ENCODE assay signal across 13 mouse cellular contexts in the genomic region with DNA sequence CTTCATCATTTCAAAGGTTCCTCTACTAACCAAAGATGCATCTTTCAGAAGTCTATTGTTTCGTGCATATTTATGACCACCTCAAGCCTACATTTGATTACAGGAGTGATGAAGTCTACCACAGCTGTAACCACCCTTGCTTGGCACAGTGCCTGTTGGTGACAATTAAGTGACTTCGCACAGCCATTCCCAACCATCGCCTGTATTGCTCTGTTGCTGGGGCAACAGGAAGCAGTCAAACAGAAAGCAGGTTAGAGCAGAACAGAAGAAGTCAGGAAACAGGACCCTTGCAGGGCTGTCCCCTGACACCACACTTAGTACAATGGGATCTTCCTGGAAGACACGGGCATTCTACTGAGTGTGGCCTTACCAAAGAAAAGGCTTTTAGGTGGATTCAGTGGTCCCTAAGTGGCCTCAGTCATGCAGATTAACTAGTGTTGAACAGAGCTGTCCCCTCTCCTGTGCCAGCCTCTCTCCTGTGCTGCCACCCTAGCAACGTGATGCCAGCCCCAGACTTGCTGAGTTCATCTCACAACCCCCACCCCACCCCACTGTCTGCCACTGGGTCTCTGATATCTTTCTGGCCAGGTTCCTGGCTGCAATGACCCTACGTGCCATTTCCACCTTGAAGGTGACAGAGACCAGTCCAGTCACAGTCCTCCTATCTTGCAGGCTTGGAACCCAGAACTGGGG. TPM values are rescaled to one million over a fixed set of nuclear protein-coding genes. Genes with fewer than 3 reads are reported as not detected.
DNase-seq lines count a peak whose midpoint lies in the region; ATAC-seq and TF ChIP-seq lines count a peak whose summit lies in the region.
"Had no signal": no experiment of that assay in that cellular context is flagged by ENCODE, and none has a peak within 500 bp of the region (broad histone marks: within the 10 kb centered on the region; RNA-seq: fewer than 3 reads in every experiment).

No protein-coding gene starts in this region.

- H3K36me3 ChIP-seq in kidney, postnatal 0 days (ENCODE audit: insufficient read depth, low read length), result no peaks in the 10 kb centered on the region
- H3K36me3 ChIP-seq in kidney, embryonic 15.5 days, result no peaks in the 10 kb centered on the region
- no peaks in the 10 kb centered on the region for H3K36me3 ChIP-seq in hindbrain, embryonic 16.5 days (ENCODE audit: control insufficient read depth, insufficient read depth, low read length)
- H3K36me3 ChIP-seq in intestine, embryonic 15.5 days, result no peaks in the 10 kb centered on the region
- H3K36me3 ChIP-seq: embryonic facial prominence, embryonic 15.5 days had no signal

- H3K27ac ChIP-seq in kidney, postnatal 0 days, result no peak overlapping the region
- H3K27ac ChIP-seq in kidney, embryonic 15.5 days, result no peak overlapping the region
- no peak overlapping the region for H3K27ac ChIP-seq in hindbrain, embryonic 16.5 days (ENCODE audit: low read depth, low read length)
- H3K27ac ChIP-seq in intestine, embryonic 15.5 days, result no peak overlapping the region
- H3K27ac ChIP-seq: embryonic facial prominence, embryonic 15.5 days had no signal

- peak; percentile 24 for DNase-seq in kidney, postnatal 0 days (ENCODE audit: low spot score)
- DNase-seq in CD4-positive helper T cell, adult 2 months (ENCODE audit: low read depth, low spot score), result peak; percentile 76
- peak; percentile 69 for DNase-seq in brain, embryonic 14.5 days (ENCODE audit: low read depth)
- DNase-seq in frontal cortex, postnatal 10 days (ENCODE audit: low spot score in 2 of 2), result no peak
- DNase-seq: cerebellum, postnatal 10 days; kidney, adult 2 months; left cerebral cortex, postnatal 4 days; right cerebral cortex, postnatal 25 days had no signal

- no peak for TF ChIP-seq POLR2A in brain, embryonic 14.5 days (IDR thresholded peaks at IDR 0.05; ENCODE audit: borderline replicate concordance, extremely low read depth, insufficient read depth, insufficient read length, poor library complexity, severe bottlenecking)

- H3K27me3 ChIP-seq in kidney, postnatal 0 days (ENCODE audit: insufficient read depth, low read length), result no peaks in the 10 kb centered on the region
- H3K27me3 ChIP-seq in kidney, embryonic 15.5 days, result peaks cover 8% of the 10 kb centered on the region; the same call in 1 of the 2 replicates
- no peaks in the 10 kb centered on the region for H3K27me3 ChIP-seq in hindbrain, embryonic 16.5 days (replicated peaks; ENCODE audit: control insufficient read depth, insufficient read depth, low read length)
- no peaks in the 10 kb centered on the region for H3K27me3 ChIP-seq in intestine, embryonic 15.5 days (replicated peaks)
- H3K27me3 ChIP-seq: embryonic facial prominence, embryonic 15.5 days had no signal

- no peak for TF ChIP-seq CTCF in kidney, postnatal 0 days (IDR thresholded peaks at IDR 0.05; ENCODE audit: low read depth)
- TF ChIP-seq CTCF in brain, embryonic 14.5 days (IDR thresholded peaks at IDR 0.05; ENCODE audit: borderline replicate concordance, extremely low read depth, insufficient read depth, insufficient read length), result no peak

- no peak overlapping the region for H3K9ac ChIP-seq in kidney, postnatal 0 days (ENCODE audit: low read depth, low read length)
- no peak overlapping the region for H3K9ac ChIP-seq in kidney, embryonic 15.5 days
- H3K9ac ChIP-seq in hindbrain, embryonic 16.5 days (ENCODE audit: low read depth, low read length), result no peak overlapping the region
- no peak overlapping the region for H3K9ac ChIP-seq in intestine, embryonic 15.5 days
- H3K9ac ChIP-seq: embryonic facial prominence, embryonic 15.5 days had no signal

- no peaks in the 10 kb centered on the region for H3K9me3 ChIP-seq in kidney, postnatal 0 days (replicated peaks; ENCODE audit: low read length)
- H3K9me3 ChIP-seq in kidney, embryonic 15.5 days (replicated peaks), result no peaks in the 10 kb centered on the region
- H3K9me3 ChIP-seq in hindbrain, embryonic 16.5 days (ENCODE audit: control insufficient read depth, low read length), result no peaks in the 10 kb centered on the region
- H3K9me3 ChIP-seq in intestine, embryonic 15.5 days, result no peaks in the 10 kb centered on the region
- H3K9me3 ChIP-seq: embryonic facial prominence, embryonic 15.5 days had no signal

- no peak overlapping the region for H3K4me2 ChIP-seq in kidney, postnatal 0 days (ENCODE audit: low read length)
- H3K4me2 ChIP-seq in kidney, embryonic 15.5 days, result no peak overlapping the region
- H3K4me2 ChIP-seq in hindbrain, embryonic 16.5 days (ENCODE audit: low read length), result no peak overlapping the region
- H3K4me2 ChIP-seq in intestine, embryonic 15.5 days (replicated peaks), result no peak overlapping the region
- H3K4me2 ChIP-seq: embryonic facial prominence, embryonic 15.5 days had no signal

- H3K4me3 ChIP-seq in kidney, postnatal 0 days (replicated peaks; ENCODE audit: low read depth, low read length), result no peak overlapping the region
- H3K4me3 ChIP-seq in kidney, embryonic 15.5 days (replicated peaks), result no peak overlapping the region
- no peak overlapping the region for H3K4me3 ChIP-seq in hindbrain, embryonic 16.5 days (ENCODE audit: low read length)
- no peak overlapping the region for H3K4me3 ChIP-seq in intestine, embryonic 15.5 days (replicated peaks)
- H3K4me3 ChIP-seq: embryonic facial prominence, embryonic 15.5 days had no signal

- no peak for ATAC-seq in kidney, postnatal 0 days (replicated peaks; ENCODE audit: low FRiP score, low read depth)
- ATAC-seq in kidney, embryonic 15.5 days (replicated peaks; ENCODE audit: low FRiP score), result no peak
- ATAC-seq in hindbrain, embryonic 16.5 days, result peak; percentile 14; the same call in 1 of the 2 replicates
- no peak for ATAC-seq in intestine, embryonic 15.5 days

- 65% methylated on average over 6 of the region's 6 CpGs for WGBS in kidney, postnatal 0 days
- 64% methylated on average over 6 of the region's 6 CpGs for WGBS in kidney, embryonic 15.5 days
- WGBS in hindbrain, embryonic 16.5 days, result 35% methylated on average over 6 of the region's 6 CpGs
- 74% methylated on average over 6 of the region's 6 CpGs for WGBS in intestine, embryonic 15.5 days

- H3K4me1 ChIP-seq in kidney, postnatal 0 days (replicated peaks; ENCODE audit: insufficient read depth, low read length), result peaks cover 10% of the 10 kb centered on the region; the same call in 1 of the 2 replicates
- peaks cover 24% of the 10 kb centered on the region for H3K4me1 ChIP-seq in kidney, embryonic 15.5 days
- H3K4me1 ChIP-seq in hindbrain, embryonic 16.5 days (ENCODE audit: control insufficient read depth, insufficient read depth, low read depth, low read length), result peaks cover 27% of the 10 kb centered on the region
- peaks cover 14% of the 10 kb centered on the region for H3K4me1 ChIP-seq in intestine, embryonic 15.5 days (replicated peaks)

RNA-seq across cellular contexts. Expression of gene Eps8l3, which starts 27.9 kb away (rescaled TPM):
- 0.13 TPM in 1 of 2 replicates, not detected in the other for polyA plus RNA-seq in kidney, postnatal 0 days (2015; fragmentation: Nextera tagmentation; extraction: Ambion mirVana)
- polyA plus RNA-seq in kidney, embryonic 15.5 days (2015; fragmentation: Nextera tagmentation; extraction: Ambion mirVana), result 0.73 TPM in 1 of 2 replicates, not detected in the other
- polyA plus RNA-seq in brain, embryonic 14.5 days (2012; rRNA removed), result not detected in 2 replicates
- not detected in 2 replicates for polyA plus RNA-seq in hindbrain, embryonic 16.5 days (2015; fragmentation: Nextera tagmentation; extraction: Ambion mirVana)
- polyA plus RNA-seq in intestine, embryonic 15.5 days (2015; fragmentation: Nextera tagmentation; extraction: Ambion mirVana), result 164 and 180 TPM in 2 replicates
- polyA plus RNA-seq: embryonic facial prominence, embryonic 15.5 days; heart, embryonic 14.5 days had no signal

RNA-seq across cellular contexts. Expression of gene Gstm5, which starts 46.5 kb away (rescaled TPM):
- polyA plus RNA-seq in kidney, postnatal 0 days (2015; fragmentation: Nextera tagmentation; extraction: Ambion mirVana), result 246 and 258 TPM in 2 replicates
- 162 and 169 TPM in 2 replicates for polyA plus RNA-seq in kidney, embryonic 15.5 days (2015; fragmentation: Nextera tagmentation; extraction: Ambion mirVana)
- polyA plus RNA-seq in brain, embryonic 14.5 days (2012; rRNA removed), result 145 and 147 TPM in 2 replicates
- 270 and 292 TPM in 2 replicates for polyA plus RNA-seq in hindbrain, embryonic 16.5 days (2015; fragmentation: Nextera tagmentation; extraction: Ambion mirVana)
- 173 and 186 TPM in 2 replicates for polyA plus RNA-seq in intestine, embryonic 15.5 days (2015; fragmentation: Nextera tagmentation; extraction: Ambion mirVana)

Comparison
In these comparisons a context has a peak if more than half of its experiments do, and no peak if none do; other contexts are left out.
1. DNase-seq: peak in kidney, postnatal 0 days (single experiment), CD4-positive helper T cell, adult 2 months (single experiment) and brain, embryonic 14.5 days (single experiment); none in frontal cortex, postnatal 10 days (0 of 2).
2. RNA of gene Eps8l3, which starts 27.9 kb away (polyA plus RNA-seq): 164 to 180 TPM in intestine, embryonic 15.5 days; 0.13 TPM in kidney, postnatal 0 days, not detected in brain, embryonic 14.5 days, 0.73 TPM in kidney, embryonic 15.5 days and not detected in hindbrain, embryonic 16.5 days; every median in the first group is over 10 times any median in the second.